13 mouse cellular contexts compared by ENCODE assay signal in genomic region chr17:49033276-49033675, GRCm38 (mm10).
A peak's percentile ranks its signal among the peaks of the same experiment; 100 is the strongest.
DNase-seq lines count a peak whose midpoint lies in the region; ATAC-seq and TF ChIP-seq lines count a peak whose summit lies in the region.
"Had no signal": no experiment of that assay in that cellular context is flagged by ENCODE, and none has a peak within 500 bp of the region (broad histone marks: within the 10 kb centered on the region; RNA-seq: fewer than 3 reads in every experiment).

No protein-coding gene starts in this region.

- H3K4me1 ChIP-seq in forebrain, embryonic 13.5 days, result peaks cover 29% of the 10 kb centered on the region
- peaks cover 6% of the 10 kb centered on the region; the same call in 1 of the 2 replicates for H3K4me1 ChIP-seq in forebrain, embryonic 11.5 days (replicated peaks; ENCODE audit: control insufficient read depth, insufficient read depth, low read length)
- no peaks in the 10 kb centered on the region for H3K4me1 ChIP-seq in midbrain, embryonic 11.5 days (ENCODE audit: control insufficient read depth, insufficient read depth, low read length)
- peaks cover 15% of the 10 kb centered on the region for H3K4me1 ChIP-seq in midbrain, embryonic 10.5 days
- H3K4me1 ChIP-seq in kidney, adult 2 months (ENCODE audit: control insufficient read depth, insufficient read depth, low read length), result no peaks in the 10 kb centered on the region
- peaks cover 18% of the 10 kb centered on the region for H3K4me1 ChIP-seq in midbrain, embryonic 16.5 days (ENCODE audit: control insufficient read depth, insufficient read depth, low read length)
- H3K4me1 ChIP-seq in lung, adult 2 months (ENCODE audit: control insufficient read depth, insufficient read depth, low read length), result no peaks in the 10 kb centered on the region

- H3K9me3 ChIP-seq in forebrain, embryonic 13.5 days (replicated peaks), result no peaks in the 10 kb centered on the region
- H3K9me3 ChIP-seq in forebrain, embryonic 11.5 days (ENCODE audit: control insufficient read depth, low read length), result no peaks in the 10 kb centered on the region
- no peaks in the 10 kb centered on the region for H3K9me3 ChIP-seq in midbrain, embryonic 11.5 days (ENCODE audit: control insufficient read depth, low read length)
- no peaks in the 10 kb centered on the region for H3K9me3 ChIP-seq in midbrain, embryonic 10.5 days (replicated peaks)
- H3K9me3 ChIP-seq in midbrain, embryonic 16.5 days (replicated peaks; ENCODE audit: control insufficient read depth, low read length, poor library complexity, severe bottlenecking), result no peaks in the 10 kb centered on the region

- no peak overlapping the region for H3K4me2 ChIP-seq in forebrain, embryonic 13.5 days
- no peak overlapping the region for H3K4me2 ChIP-seq in forebrain, embryonic 11.5 days (ENCODE audit: low read depth, low read length, severe bottlenecking)
- H3K4me2 ChIP-seq in midbrain, embryonic 11.5 days, result no peak overlapping the region
- no peak overlapping the region for H3K4me2 ChIP-seq in midbrain, embryonic 16.5 days (ENCODE audit: low read length)
- H3K4me2 ChIP-seq: liver, embryonic 11.5 days had no signal

- no peak for ATAC-seq in forebrain, embryonic 13.5 days
- no peak for ATAC-seq in forebrain, embryonic 11.5 days (replicated peaks; ENCODE audit: low FRiP score)
- ATAC-seq in midbrain, embryonic 11.5 days (ENCODE audit: low FRiP score), result no peak
- ATAC-seq in midbrain, embryonic 16.5 days, result no peak
- ATAC-seq: inflammation-experienced regulatory T-cells, adult 6 months had no signal

- DNase-seq in forebrain, embryonic 11.5 days (ENCODE audit: low spot score), result no peak
- DNase-seq in midbrain, embryonic 11.5 days (ENCODE audit: low spot score, missing footprints), result peak; percentile 17
- DNase-seq in midbrain, embryonic 10.5 days (ENCODE audit: low spot score), result no peak
- DNase-seq in kidney, adult 2 months, result peak; percentile 56
- DNase-seq in left cerebral cortex, postnatal 36 days (ENCODE audit: low spot score in 2 of 2), result no peak
- no peak for DNase-seq in lung, adult 2 months
- DNase-seq: adrenal gland, adult 2 months had no signal

- H3K9ac ChIP-seq in forebrain, embryonic 13.5 days, result no peak overlapping the region
- no peak overlapping the region for H3K9ac ChIP-seq in forebrain, embryonic 11.5 days (ENCODE audit: low read length)
- H3K9ac ChIP-seq in midbrain, embryonic 11.5 days (ENCODE audit: low read length), result no peak overlapping the region
- H3K9ac ChIP-seq in midbrain, embryonic 16.5 days (ENCODE audit: low read depth, low read length), result no peak overlapping the region

- no peaks in the 10 kb centered on the region for H3K27me3 ChIP-seq in forebrain, embryonic 13.5 days
- no peaks in the 10 kb centered on the region for H3K27me3 ChIP-seq in forebrain, embryonic 11.5 days (ENCODE audit: control insufficient read depth, insufficient read depth, low read length)
- H3K27me3 ChIP-seq in midbrain, embryonic 11.5 days (ENCODE audit: control insufficient read depth, insufficient read depth, low read length), result no peaks in the 10 kb centered on the region
- no peaks in the 10 kb centered on the region for H3K27me3 ChIP-seq in midbrain, embryonic 10.5 days (ENCODE audit: low read depth, poor library complexity, severe bottlenecking)
- no peaks in the 10 kb centered on the region for H3K27me3 ChIP-seq in kidney, adult 2 months (replicated peaks; ENCODE audit: control insufficient read depth, insufficient read depth, low read length)
- H3K27me3 ChIP-seq in midbrain, embryonic 16.5 days (ENCODE audit: control insufficient read depth, insufficient read depth, low read depth, low read length), result no peaks in the 10 kb centered on the region

- H3K27ac ChIP-seq in forebrain, embryonic 13.5 days, result peak overlapping the region; percentile 1; the same call in 1 of the 2 replicates
- no peak overlapping the region for H3K27ac ChIP-seq in forebrain, embryonic 11.5 days (ENCODE audit: low read depth, low read length)
- no peak overlapping the region for H3K27ac ChIP-seq in midbrain, embryonic 11.5 days (ENCODE audit: low read depth, low read length)
- no peak overlapping the region for H3K27ac ChIP-seq in midbrain, embryonic 10.5 days (replicated peaks)
- H3K27ac ChIP-seq in kidney, adult 2 months (ENCODE audit: insufficient read depth, low read depth, low read length), result no peak overlapping the region
- H3K27ac ChIP-seq in midbrain, embryonic 16.5 days (ENCODE audit: low read length), result peak overlapping the region; percentile 50; the same call in 1 of the 2 replicates
- H3K27ac ChIP-seq: macrophage had no signal

- no peak for TF ChIP-seq POLR2A in kidney, adult 2 months (IDR thresholded peaks at IDR 0.05; ENCODE audit: low read depth, low read length)
- TF ChIP-seq POLR2A in lung, adult 2 months (IDR thresholded peaks at IDR 0.05; ENCODE audit: borderline replicate concordance, extremely low read depth, low read depth, low read length), result no peak

- intact Hi-C loops in left cerebral cortex, postnatal 36 days (cut with DNase I), result no loop called here

- no peaks in the 10 kb centered on the region for H3K36me3 ChIP-seq in forebrain, embryonic 13.5 days (ENCODE audit: poor library complexity, severe bottlenecking)
- H3K36me3 ChIP-seq in forebrain, embryonic 11.5 days (ENCODE audit: control insufficient read depth, insufficient read depth, low read length), result no peaks in the 10 kb centered on the region
- H3K36me3 ChIP-seq in midbrain, embryonic 11.5 days (ENCODE audit: control insufficient read depth, insufficient read depth, low read length), result no peaks in the 10 kb centered on the region
- H3K36me3 ChIP-seq in midbrain, embryonic 10.5 days, result no peaks in the 10 kb centered on the region
- no peaks in the 10 kb centered on the region for H3K36me3 ChIP-seq in kidney, adult 2 months (ENCODE audit: control insufficient read depth, insufficient read depth, low read length)
- no peaks in the 10 kb centered on the region for H3K36me3 ChIP-seq in midbrain, embryonic 16.5 days (ENCODE audit: control insufficient read depth, insufficient read depth, low read length)

- TF ChIP-seq CTCF in kidney, adult 2 months (conservative IDR thresholded peaks at IDR 0.05; ENCODE audit: insufficient read depth, insufficient read length, low read depth, low read length), result no peak
- no peak for TF ChIP-seq CTCF in lung, adult 2 months (IDR thresholded peaks at IDR 0.05; ENCODE audit: insufficient read depth, low read length)

- no peak overlapping the region for H3K4me3 ChIP-seq in forebrain, embryonic 13.5 days
- no peak overlapping the region for H3K4me3 ChIP-seq in forebrain, embryonic 11.5 days (ENCODE audit: low read depth, low read length)
- H3K4me3 ChIP-seq in midbrain, embryonic 11.5 days (ENCODE audit: low read depth, low read length), result no peak overlapping the region
- no peak overlapping the region for H3K4me3 ChIP-seq in midbrain, embryonic 10.5 days
- H3K4me3 ChIP-seq in kidney, adult 2 months (ENCODE audit: insufficient read depth, low read depth, low read length), result no peak overlapping the region
- no peak overlapping the region for H3K4me3 ChIP-seq in midbrain, embryonic 16.5 days (ENCODE audit: low read depth, low read length)
- H3K4me3 ChIP-seq in lung, adult 2 months (replicated peaks; ENCODE audit: extremely low read depth, low read depth, low read length), result no peak overlapping the region
- H3K4me3 ChIP-seq: erythroblast, embryonic 14.5 days had no signal

Comparison
In these comparisons a context has a peak if more than half of its experiments do, and no peak if none do; other contexts are left out.
1. H3K27ac ChIP-seq: peak in forebrain, embryonic 13.5 days (single experiment) and midbrain, embryonic 16.5 days (single experiment); none in forebrain, embryonic 11.5 days (single experiment), midbrain, embryonic 11.5 days (single experiment), midbrain, embryonic 10.5 days (single experiment) and kidney, adult 2 months (single experiment).
2. DNase-seq: peak in midbrain, embryonic 11.5 days (single experiment) and kidney, adult 2 months (single experiment); none in forebrain, embryonic 11.5 days (single experiment), midbrain, embryonic 10.5 days (single experiment), left cerebral cortex, postnatal 36 days (0 of 2) and lung, adult 2 months (single experiment).